Mouse (Mus musculus) forebrain, embryonic 15.5 days (tissue): ENCODE measurements around the gene Prima1. TPM values are rescaled to one million over a fixed set of nuclear protein-coding genes. Genes with fewer than 3 reads are reported as not detected.

Experiments
- ATAC-seq: fragments of 200-750 bp; cut with Nextera tagmentation; replicated peaks from 2 replicates; pipeline ENCODE4 v1.8.0; 2017; ENCODE audit warnings: mild to moderate bottlenecking, moderate TSS enrichment, moderate library complexity
- H3K27ac ChIP-seq: fragments of 300-500 bp; sonication (generic); replicated peaks from 2 replicates; pipeline ENCODE4 v1.5.1; 2015; ENCODE audit warnings: mild to moderate bottlenecking, inconsistent platforms
- H3K27me3 ChIP-seq: fragments of 300-500 bp; sonication (generic); 2 replicates; pipeline ENCODE4 v1.6.1; 2015; ENCODE audit warnings: inconsistent platforms
- H3K36me3 ChIP-seq: fragments of 300-500 bp; sonication (generic); 2 replicates; pipeline ENCODE4 v1.6.1; 2015; ENCODE audit warnings: mild to moderate bottlenecking, inconsistent platforms
- H3K4me1 ChIP-seq: fragments of 300-500 bp; sonication (generic); 2 replicates; pipeline ENCODE4 v1.6.1; 2015; ENCODE audit warnings: inconsistent platforms
- H3K4me2 ChIP-seq: fragments of 300-500 bp; sonication (generic); replicated peaks from 2 replicates; pipeline ENCODE4 v1.6.1; 2015; ENCODE audit warnings: mild to moderate bottlenecking, inconsistent platforms
- H3K4me3 ChIP-seq: fragments of 300-500 bp; sonication (generic); 2 replicates; pipeline ENCODE4 v1.5.1; 2015; ENCODE audit warnings: mild to moderate bottlenecking, inconsistent platforms
- H3K9ac ChIP-seq: fragments of 300-500 bp; sonication (generic); replicated peaks from 2 replicates; pipeline ENCODE4 v1.6.1; 2015; ENCODE audit warnings: mild to moderate bottlenecking, inconsistent platforms
- H3K9me3 ChIP-seq: fragments of 300-500 bp; sonication (generic); 2 replicates; pipeline ENCODE4 v1.6.1; 2016; ENCODE audit warnings: inconsistent platforms
- WGBS: fragments of 180-500 bp; shearing (Covaris S2); methylation state at CpG from one replicate; pipeline ENCODE4 v1.1.7; 2015; ENCODE audit warnings: mixed read lengths; 5-methylcytosine and 5-hydroxymethylcytosine counted together
- polyA plus RNA-seq: library from polyadenylated mRNA; unstranded; fragments of >200 nt; fragmentation: Nextera tagmentation; extraction: Ambion mirVana; gene quantifications from 2 replicates; pipeline ENCODE4 v1.2.1, GENCODE M21; 2015

Gene Prima1
- polyA plus RNA-seq, 1 experiment from 2014 or later: 0.25 TPM

DNA sequence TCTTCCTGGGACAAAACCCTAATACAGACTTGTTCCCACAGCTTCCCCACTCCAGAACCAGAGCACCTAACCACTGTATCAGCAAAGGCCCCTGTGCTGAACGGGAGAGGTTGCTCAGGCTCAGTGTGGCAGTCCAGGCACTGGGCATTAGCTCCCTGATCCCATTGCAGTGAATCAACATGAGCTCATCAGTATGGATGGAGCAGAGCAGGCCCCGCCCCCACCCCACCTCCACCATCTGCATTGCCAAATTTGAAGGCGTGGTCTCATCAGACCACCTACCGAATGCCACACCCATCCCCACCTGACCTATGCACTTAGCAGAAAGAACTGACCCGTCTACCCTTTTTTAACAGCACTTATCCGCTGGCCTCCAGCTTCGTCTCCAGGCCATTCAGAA lies 58.9 kb downstream of the Prima1 start:
- Histone ChIP-seq H3K27me3 (no peaks in the 10 kb centered on the region), H3K4me2 (no peak overlapping the region), H3K9ac (no peak overlapping the region), H3K4me3 (no peak overlapping the region), H3K4me1 (no peaks in the 10 kb centered on the region), H3K27ac (no peak overlapping the region), H3K36me3 (peaks cover 11% of the 10 kb centered on the region; the same call in 1 of the 2 replicates), H3K9me3 (no peaks in the 10 kb centered on the region)
- ATAC-seq: no peak
- 21% methylated on average over 7 of the region's 7 CpGs for WGBS

DNA sequence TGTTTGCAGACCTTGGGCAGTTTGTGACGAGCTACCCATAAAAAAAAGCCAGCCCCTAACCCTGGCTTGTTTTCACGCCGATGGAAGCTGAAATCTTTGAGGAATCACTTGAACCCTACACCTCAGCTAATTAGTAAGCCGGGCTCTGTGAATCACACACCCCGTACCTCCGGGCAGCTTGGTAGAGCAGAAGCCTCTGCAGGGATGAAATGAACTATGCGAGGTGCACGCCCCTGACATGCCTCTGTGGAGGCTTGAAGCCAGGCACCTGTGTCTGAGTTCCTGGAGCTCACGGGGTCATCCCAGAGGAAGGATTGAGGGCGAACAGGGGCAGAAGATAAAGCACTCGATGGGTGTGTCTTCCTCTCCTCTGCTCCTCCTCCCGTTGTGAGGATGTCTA lies 73.1 kb downstream of the Prima1 start:
- Histone ChIP-seq H3K4me1 (peaks cover 6% of the 10 kb centered on the region; the same call in 1 of the 2 replicates), H3K4me3 (no peak overlapping the region), H3K4me2 (no peak overlapping the region), H3K27ac (no peak overlapping the region), H3K9me3 (no peaks in the 10 kb centered on the region), H3K36me3 (peaks cover 26% of the 10 kb centered on the region), H3K9ac (no peak overlapping the region), H3K27me3 (no peaks in the 10 kb centered on the region)
- WGBS: 74% methylated on average over 12 of the region's 12 CpGs
- ATAC-seq: no peak

DNA sequence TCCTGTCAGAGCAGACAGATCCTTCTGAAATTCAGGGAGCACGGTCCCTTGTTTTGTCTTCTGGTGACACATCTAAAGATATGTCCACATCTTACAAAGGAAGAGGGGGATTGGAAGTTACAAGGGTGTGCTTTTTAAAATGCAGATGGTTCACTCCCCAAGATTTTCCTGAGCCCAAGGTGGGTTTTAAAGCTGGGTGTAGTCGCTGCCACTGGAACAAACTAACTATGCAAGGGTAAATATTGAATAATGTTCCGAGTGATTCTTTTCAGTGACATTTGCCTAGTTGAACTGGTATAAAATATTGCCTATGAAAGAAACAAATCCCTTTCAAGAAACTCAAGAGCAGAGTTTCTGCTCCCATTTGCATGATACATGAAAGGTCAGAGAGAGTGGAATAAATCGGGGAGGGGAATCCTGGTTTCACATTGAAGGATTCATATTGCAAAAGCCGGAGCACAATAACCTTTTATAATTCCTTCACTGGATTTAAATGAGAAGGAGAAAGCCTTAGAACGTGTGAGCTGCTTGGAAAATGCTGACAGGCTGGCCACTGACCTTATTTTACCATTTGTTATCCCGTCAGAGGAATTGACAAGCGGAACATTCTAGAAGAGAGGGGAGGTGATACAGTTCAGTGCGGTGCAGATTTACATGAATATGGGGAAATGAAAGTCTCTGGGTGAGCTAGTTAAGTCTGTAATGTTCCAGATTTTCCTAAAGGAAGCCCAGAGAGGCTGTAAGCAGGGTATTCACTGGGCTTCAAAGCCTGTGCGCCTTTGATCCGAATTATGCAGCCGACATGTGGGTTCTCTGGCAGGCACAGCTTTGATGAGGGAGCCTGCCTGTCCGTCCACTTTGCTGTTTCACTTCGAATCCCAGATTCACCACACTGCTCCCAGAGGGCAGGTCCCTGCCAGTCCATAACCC lies 77.6 kb downstream of the Prima1 start:
- Histone ChIP-seq H3K4me3 (no peak overlapping the region), H3K9ac (no peak overlapping the region), H3K27ac (no peak overlapping the region), H3K36me3 (peaks cover 29% of the 10 kb centered on the region), H3K27me3 (no peaks in the 10 kb centered on the region), H3K9me3 (no peaks in the 10 kb centered on the region), H3K4me2 (no peak overlapping the region), H3K4me1 (peaks cover 6% of the 10 kb centered on the region; the same call in 1 of the 2 replicates)
- no peak for ATAC-seq
- 24% methylated on average over 14 of the region's 14 CpGs for WGBS

DNA sequence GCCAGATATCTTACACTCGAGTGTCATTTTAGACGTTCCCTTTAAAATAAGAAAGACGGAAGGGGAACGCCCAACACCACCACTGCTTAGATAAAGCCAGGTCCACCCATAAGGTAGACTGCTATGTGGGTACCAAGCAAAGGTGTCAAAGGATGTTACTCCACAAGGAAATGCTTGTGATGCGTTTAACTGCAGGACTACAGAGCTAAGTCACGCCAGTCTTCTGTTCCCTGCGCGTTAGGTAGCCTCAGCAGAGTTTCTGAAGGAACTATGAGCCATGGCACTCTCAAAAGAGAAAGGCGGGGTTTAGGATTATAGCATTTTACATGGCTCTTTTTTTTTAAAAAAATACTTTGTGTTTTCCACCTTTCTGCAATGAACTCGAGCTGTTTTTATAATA lies 78.4 kb downstream of the Prima1 start:
- H3K27ac ChIP-seq: no peak overlapping the region
- H3K36me3 ChIP-seq: peaks cover 30% of the 10 kb centered on the region
- 79% methylated on average over 10 of the region's 10 CpGs for WGBS
- H3K4me3 ChIP-seq: no peak overlapping the region
- ATAC-seq: no peak
- H3K4me1 ChIP-seq: peaks cover 7% of the 10 kb centered on the region; the same call in 1 of the 2 replicates
- no peak overlapping the region for H3K9ac ChIP-seq
- no peak overlapping the region for H3K4me2 ChIP-seq
- no peaks in the 10 kb centered on the region for H3K9me3 ChIP-seq
- no peaks in the 10 kb centered on the region for H3K27me3 ChIP-seq

GRCm38 (mm10) chr12:103160721-103161120 lies 81.2 kb downstream of the Prima1 start:
- no peak for ATAC-seq
- H3K9ac ChIP-seq: no peak overlapping the region
- 72% methylated on average over 4 of the region's 4 CpGs for WGBS
- H3K4me2 ChIP-seq: no peak overlapping the region
- H3K4me1 ChIP-seq: peaks cover 24% of the 10 kb centered on the region
- H3K36me3 ChIP-seq: peaks cover 14% of the 10 kb centered on the region; the same call in 1 of the 2 replicates
- no peak overlapping the region for H3K4me3 ChIP-seq
- no peaks in the 10 kb centered on the region for H3K27me3 ChIP-seq
- H3K9me3 ChIP-seq: no peaks in the 10 kb centered on the region
- H3K27ac ChIP-seq: no peak overlapping the region

- H3K4me1 ChIP-seq: peaks cover 18% of the 10 kb centered on the region
- no peaks in the 10 kb centered on the region for H3K27me3 ChIP-seq
- peaks cover 20% of the 10 kb centered on the region; the same call in 1 of the 2 replicates for H3K36me3 ChIP-seq
- 77% methylated on average over 8 of the region's 8 CpGs for WGBS
- no peak overlapping the region for H3K9ac ChIP-seq
- no peak overlapping the region for H3K4me3 ChIP-seq
- H3K9me3 ChIP-seq: no peaks in the 10 kb centered on the region
- ATAC-seq: no peak
- H3K27ac ChIP-seq: no peak overlapping the region
- H3K4me2 ChIP-seq: no peak overlapping the region
Measured at GRCm38 (mm10) chr12:103159016-103159415, 82.9 kb downstream of the Prima1 start.

- Histone ChIP-seq H3K27ac (0 out of 2 replicates have a peak overlapping the region, but pooled peaks have one; percentile 23), H3K4me1 (peaks cover 18% of the 10 kb centered on the region), H3K4me2 (no peak overlapping the region), H3K27me3 (no peaks in the 10 kb centered on the region), H3K9ac (no peak overlapping the region), H3K9me3 (no peaks in the 10 kb centered on the region), H3K4me3 (no peak overlapping the region), H3K36me3 (peaks cover 19% of the 10 kb centered on the region; the same call in 1 of the 2 replicates)
- peak; percentile 86 for ATAC-seq
- 30% methylated on average over 18 of the region's 18 CpGs for WGBS
Measured at GRCm38 (mm10) chr12:103157129-103157910, 84.6 kb downstream of the Prima1 start.

- Histone ChIP-seq H3K9me3 (no peaks in the 10 kb centered on the region), H3K4me3 (no peak overlapping the region), H3K27ac (no peak overlapping the region), H3K27me3 (no peaks in the 10 kb centered on the region), H3K9ac (no peak overlapping the region), H3K4me1 (peaks cover 18% of the 10 kb centered on the region), H3K36me3 (peaks cover 13% of the 10 kb centered on the region; the same call in 1 of the 2 replicates), H3K4me2 (no peak overlapping the region)
- 83% methylated on average over 3 of the region's 3 CpGs for WGBS
- no peak for ATAC-seq
Measured at GRCm38 (mm10) chr12:103155406-103155805, 86.5 kb downstream of the Prima1 start.

GRCm38 (mm10) chr12:103154927-103155326 lies 87.0 kb downstream of the Prima1 start:
- no peak overlapping the region for H3K27ac ChIP-seq
- WGBS: 71% methylated on average over 2 of the region's 2 CpGs
- ATAC-seq: no peak
- no peaks in the 10 kb centered on the region for H3K27me3 ChIP-seq
- H3K4me1 ChIP-seq: peaks cover 18% of the 10 kb centered on the region
- H3K9me3 ChIP-seq: no peaks in the 10 kb centered on the region
- no peak overlapping the region for H3K4me3 ChIP-seq
- no peak overlapping the region for H3K9ac ChIP-seq
- H3K4me2 ChIP-seq: no peak overlapping the region
- peaks cover 13% of the 10 kb centered on the region; the same call in 1 of the 2 replicates for H3K36me3 ChIP-seq

- Histone ChIP-seq H3K4me2 (no peak overlapping the region), H3K27ac (no peak overlapping the region), H3K27me3 (no peaks in the 10 kb centered on the region), H3K9ac (no peak overlapping the region), H3K9me3 (no peaks in the 10 kb centered on the region), H3K4me1 (no peaks in the 10 kb centered on the region), H3K36me3 (peaks cover 42% of the 10 kb centered on the region), H3K4me3 (no peak overlapping the region)
- no peak for ATAC-seq
- WGBS: 87% methylated on average over 2 of the region's 2 CpGs
Measured at GRCm38 (mm10) chr12:103150247-103150646, 91.7 kb downstream of the Prima1 start.
